13 mouse cellular contexts compared by ENCODE assay signal in the genomic region with DNA sequence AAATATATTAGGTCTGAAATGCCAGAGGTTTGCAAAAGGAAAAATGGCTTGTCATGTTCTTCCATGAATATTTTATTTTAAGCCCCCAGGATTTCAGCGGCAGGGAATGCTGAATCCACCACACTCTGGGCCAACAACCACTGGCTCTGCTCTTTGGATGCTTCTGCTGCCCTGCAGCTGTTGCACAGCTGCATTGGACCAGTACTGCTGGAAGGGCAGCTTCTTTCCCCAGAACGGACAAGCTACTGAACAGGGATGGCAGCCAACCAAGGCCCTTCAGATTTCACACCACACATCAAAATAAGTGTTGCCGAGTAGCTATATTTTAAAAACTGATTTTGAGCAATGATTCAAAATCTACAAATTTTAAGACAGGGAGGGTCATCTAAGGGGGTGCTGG.
"Had no signal": no experiment of that assay in that cellular context is flagged by ENCODE, and none has a peak within 500 bp of the region (broad histone marks: within the 10 kb centered on the region; RNA-seq: fewer than 3 reads in every experiment).

No protein-coding gene starts in this region.

- DNase-seq: kidney, postnatal 10 days; kidney, postnatal 36 days; layer of hippocampus, postnatal 36 days; liver, embryonic 13.5 days; lung, adult 2 months; lung, postnatal 14 days; lung, postnatal 4 days; midbrain, embryonic 14.5 days; thymus, adult 2 months; thymus, postnatal 14 days; thymus, postnatal 4 days had no signal

- H3K9ac ChIP-seq: liver, embryonic 13.5 days had no signal

- H3K9me3 ChIP-seq: liver, embryonic 13.5 days had no signal

- H3K4me2 ChIP-seq: liver, embryonic 13.5 days; midbrain, embryonic 11.5 days had no signal

- H3K4me3 ChIP-seq: left cerebral cortex, adult 2 months; liver, embryonic 13.5 days had no signal

- H3K27ac ChIP-seq: left cerebral cortex, adult 2 months; liver, embryonic 13.5 days had no signal

- H3K36me3 ChIP-seq: liver, embryonic 13.5 days had no signal

- H3K27me3 ChIP-seq: liver, embryonic 13.5 days had no signal

- H3K4me1 ChIP-seq: liver, embryonic 13.5 days had no signal
